Mouse (Mus musculus) neural tube, embryonic 11.5 days (tissue): ENCODE results near the gene Apol7a. TPM values are rescaled to one million over a fixed set of nuclear protein-coding genes. Genes with fewer than 3 reads are reported as not detected.
"Not testable (repeated sequence)": the region's sequence is repeated elsewhere in the genome, so short reads cannot be mapped to it uniquely, and the experiment has no call there.

Experiments used
- ATAC-seq: fragments of 200-750 bp; cut with Nextera tagmentation; 2 replicates; pipeline ENCODE4 v1.8.0; 2017; ENCODE audit warnings: moderate number of reproducible peaks, mild to moderate bottlenecking, moderate TSS enrichment, moderate library complexity; ENCODE audit not compliant: insufficient read depth, low FRiP score, low TSS enrichment
- DNase-seq: peaks from one replicate; pipeline ENCODE4 v3.0.0-alpha.2; 2015; ENCODE audit warnings: low spot score
- H3K27ac ChIP-seq: fragments of 300-500 bp; sonication (generic); 2 replicates; pipeline ENCODE4 v1.5.1; 2014; ENCODE audit warnings: low read depth, mild to moderate bottlenecking, low read length
- H3K27me3 ChIP-seq: fragments of 300-500 bp; sonication (generic); 2 replicates; pipeline ENCODE4 v1.6.1; 2014; ENCODE audit warnings: mild to moderate bottlenecking, low read length, mixed read lengths; ENCODE audit not compliant: control insufficient read depth, insufficient read depth
- H3K36me3 ChIP-seq: fragments of 300-500 bp; sonication (generic); 2 replicates; pipeline ENCODE4 v1.6.1; 2014; ENCODE audit warnings: mild to moderate bottlenecking, low read length, moderate library complexity, mixed read lengths; ENCODE audit not compliant: control insufficient read depth, insufficient read depth
- H3K4me1 ChIP-seq: fragments of 300-500 bp; sonication (generic); 2 replicates; pipeline ENCODE4 v1.6.1; 2014; ENCODE audit warnings: low read length, mixed read lengths; ENCODE audit not compliant: control insufficient read depth, insufficient read depth
- H3K4me2 ChIP-seq: fragments of 300-500 bp; sonication (generic); 2 replicates; pipeline ENCODE4 v1.6.1; 2014; ENCODE audit warnings: low read depth, mild to moderate bottlenecking, moderate library complexity
- H3K4me3 ChIP-seq: fragments of 300-500 bp; sonication (generic); 2 replicates; pipeline ENCODE4 v1.5.1; 2014; ENCODE audit warnings: low read depth, low read length
- H3K9ac ChIP-seq: fragments of 300-500 bp; sonication (generic); 2 replicates; pipeline ENCODE4 v1.6.1; 2014; ENCODE audit warnings: mild to moderate bottlenecking, low read length
- H3K9me3 ChIP-seq: fragments of 300-500 bp; sonication (generic); 2 replicates; pipeline ENCODE4 v1.6.1; 2016; ENCODE audit warnings: low read length; ENCODE audit not compliant: control insufficient read depth
- WGBS: fragments of 180-500 bp; shearing (Covaris S2); extraction: QIAGEN DNeasy Blood & Tissue Kit; methylation state at CpG from one replicate; pipeline ENCODE4 v1.1.7; 2014; 5-methylcytosine and 5-hydroxymethylcytosine counted together
- polyA plus RNA-seq: library from polyadenylated mRNA; unstranded; fragments of >200 nt; fragmentation: Nextera tagmentation; extraction: Ambion mirVana; gene quantifications from 2 replicates; pipeline ENCODE4 v1.2.1, GENCODE M21; 2014

The Apol7a gene
- not detected in 2 replicates for polyA plus RNA-seq

DNA sequence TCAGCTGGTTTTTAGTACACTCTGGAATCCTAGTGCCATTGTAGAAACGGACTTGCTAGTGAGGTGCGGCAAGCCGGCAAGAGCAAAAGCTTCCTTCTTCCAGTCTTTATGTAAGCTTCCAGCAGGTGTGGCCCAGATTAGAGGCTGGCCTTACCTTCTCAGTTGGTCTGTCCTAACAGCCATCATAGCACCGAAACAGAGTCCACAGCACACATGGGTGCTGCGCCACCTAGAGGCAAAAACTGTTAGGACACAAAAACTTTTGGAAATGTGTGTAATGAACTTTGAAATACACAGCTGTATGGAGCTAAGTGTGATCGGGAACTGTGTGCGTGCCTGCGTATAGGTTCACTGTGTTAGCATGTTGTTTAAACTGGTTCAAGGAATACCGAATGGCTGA is at the start of gene Apol7a:
Gene Apol7a, minus strand, starts transcription at position 84 of the 400 bp plus-strand sequence.
- H3K4me2 ChIP-seq, H3K9ac ChIP-seq, ATAC-seq, H3K36me3 ChIP-seq, H3K27ac ChIP-seq, H3K4me3 ChIP-seq, H3K4me1 ChIP-seq, DNase-seq, H3K27me3 ChIP-seq, H3K9me3 ChIP-seq: not testable (repeated sequence)
- WGBS = 66% methylated on average over 9 of the region's 9 CpGs

DNA sequence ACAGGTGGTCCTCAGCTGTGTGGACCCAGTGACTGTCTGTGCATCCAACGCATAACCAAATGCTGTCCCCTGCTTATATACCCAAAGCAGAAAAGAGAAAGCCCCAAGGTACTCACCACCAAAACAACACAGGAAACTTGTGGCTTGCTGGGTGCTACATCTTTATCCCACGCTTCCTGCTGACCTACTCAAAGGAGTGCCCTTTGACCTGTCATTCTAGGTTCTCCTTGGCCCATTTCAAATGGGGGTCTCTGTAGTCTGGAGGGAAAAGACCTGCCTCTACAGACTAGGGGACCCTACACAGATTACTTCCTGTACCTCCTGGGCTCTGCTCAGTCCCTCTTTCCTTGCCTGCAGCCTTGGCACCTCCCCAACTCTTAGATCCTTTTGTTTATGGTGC is 48.5 kb upstream of the Apol7a start, which contains the start of gene Apol7b:
Gene Apol7b, minus strand, starts transcription at position 101 of the 400 bp plus-strand sequence.
- not testable (repeated sequence) for H3K9me3 ChIP-seq, H3K36me3 ChIP-seq, H3K4me2 ChIP-seq, H3K4me1 ChIP-seq, ATAC-seq, DNase-seq, H3K9ac ChIP-seq, H3K27ac ChIP-seq, H3K4me3 ChIP-seq, H3K27me3 ChIP-seq
- WGBS = 88% methylated on average over 2 of the region's 2 CpGs

DNA sequence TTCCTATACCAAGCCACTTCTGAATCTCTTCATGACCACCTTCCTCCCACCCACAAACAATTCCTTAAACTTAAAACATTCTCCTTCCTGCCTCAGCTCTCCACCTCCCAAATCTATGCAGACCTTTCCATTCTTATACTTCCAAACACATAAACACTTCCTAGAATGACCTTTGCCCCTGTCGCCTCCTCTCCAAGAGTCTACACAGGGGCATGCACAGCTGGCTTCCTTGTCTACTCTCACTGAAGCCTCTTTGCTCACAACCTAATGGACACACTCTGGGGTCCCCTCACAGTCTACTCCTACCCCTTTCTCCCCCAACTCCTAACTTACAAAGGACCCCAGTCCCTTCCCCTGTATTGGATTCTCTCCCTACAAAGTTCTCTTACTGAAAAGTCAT is 46.8 kb upstream of the Apol7a start:
- not testable (repeated sequence) for H3K4me2 ChIP-seq, H3K36me3 ChIP-seq, H3K4me1 ChIP-seq, DNase-seq, H3K4me3 ChIP-seq, H3K27ac ChIP-seq, ATAC-seq, H3K27me3 ChIP-seq, H3K9me3 ChIP-seq, H3K9ac ChIP-seq
- WGBS = 82% methylated on average over 1 of the region's 1 CpGs

DNA sequence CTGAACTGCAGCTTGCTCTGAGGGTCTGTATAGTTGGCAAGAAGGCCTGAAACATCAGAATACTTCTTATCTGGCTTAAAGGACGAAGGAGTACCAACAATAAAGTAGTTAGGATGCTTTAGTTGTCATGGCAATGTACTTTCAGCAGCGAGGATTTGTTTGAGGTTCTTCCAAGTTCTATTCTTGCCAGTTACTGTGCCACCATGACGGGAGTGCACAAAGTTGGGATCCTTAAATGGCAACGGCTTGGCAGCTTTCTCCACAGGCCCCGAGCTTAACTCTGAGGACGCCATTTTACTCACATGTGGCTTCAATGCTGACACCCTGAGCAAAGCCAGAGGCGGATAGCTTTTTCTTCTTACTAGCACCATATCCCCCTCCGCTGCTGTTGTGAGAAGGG is 45.8 kb upstream of the Apol7a start:
- WGBS = 87% methylated on average over 7 of the region's 8 CpGs
- H3K36me3 ChIP-seq, H3K27me3 ChIP-seq, H3K9ac ChIP-seq, DNase-seq, H3K27ac ChIP-seq, H3K9me3 ChIP-seq, H3K4me2 ChIP-seq, H3K4me3 ChIP-seq, ATAC-seq, H3K4me1 ChIP-seq: not testable (repeated sequence)

DNA sequence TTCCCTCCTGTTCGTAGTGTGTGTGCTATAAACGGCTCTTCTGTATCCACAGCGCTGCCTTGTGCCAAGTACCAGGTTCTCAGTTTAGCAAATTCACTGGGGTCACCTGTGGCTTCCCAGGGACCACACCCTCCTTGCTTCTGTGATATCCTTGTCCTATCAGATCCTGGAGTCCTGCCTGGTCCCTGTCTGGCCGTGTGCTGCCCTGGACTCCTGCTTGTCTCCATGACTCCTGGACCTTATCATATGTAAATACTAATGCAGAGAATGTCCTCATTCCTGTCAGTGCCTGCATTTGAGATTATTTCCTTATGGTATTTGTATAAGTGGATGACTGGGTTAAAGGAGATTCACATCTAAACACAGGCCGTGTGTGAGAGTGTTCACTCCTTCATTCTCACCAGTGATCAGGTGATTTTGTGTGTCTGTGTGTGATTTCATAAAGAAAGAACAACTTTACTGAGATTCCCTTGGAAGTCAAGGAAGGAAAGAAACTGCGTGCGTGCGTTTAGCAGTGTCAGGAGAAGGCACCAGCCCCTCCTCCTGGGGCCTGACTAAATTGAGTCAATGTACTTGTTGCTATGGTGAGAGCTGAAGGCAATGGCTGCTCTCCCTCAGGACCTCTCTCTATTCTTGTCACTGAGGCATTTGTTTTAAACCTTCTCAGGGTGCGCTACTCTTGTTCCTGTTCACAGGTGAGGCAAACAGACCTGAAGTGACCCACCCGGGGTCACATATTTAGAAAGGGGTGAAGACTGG is 30.0 kb upstream of the Apol7a start:
- H3K9ac ChIP-seq, H3K4me2 ChIP-seq, ATAC-seq, DNase-seq, H3K27ac ChIP-seq, H3K9me3 ChIP-seq, H3K4me3 ChIP-seq, H3K27me3 ChIP-seq, H3K36me3 ChIP-seq, H3K4me1 ChIP-seq: not testable (repeated sequence)
- WGBS = 79% methylated on average over 6 of the region's 10 CpGs

DNA sequence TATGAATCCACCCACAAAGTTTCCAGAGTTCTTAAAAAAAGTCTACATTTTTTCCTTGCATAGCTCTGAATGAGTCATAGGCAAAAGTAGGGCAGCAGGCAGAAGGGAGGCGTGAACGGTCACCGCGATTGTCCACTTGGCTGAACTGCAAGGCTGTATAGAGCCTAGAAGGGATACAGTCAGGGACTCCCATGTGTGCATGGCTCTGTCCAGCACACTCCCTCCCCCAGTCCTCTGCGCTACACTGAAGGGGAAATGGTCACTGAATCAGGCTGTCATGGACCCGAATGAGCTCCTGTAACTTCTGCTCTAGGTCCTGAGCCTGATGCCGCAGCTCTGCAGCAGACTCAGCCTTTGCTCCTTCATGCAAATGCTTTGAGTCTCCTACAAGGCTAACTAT is 24.0 kb upstream of the Apol7a start:
- not testable (repeated sequence) for ATAC-seq, H3K4me1 ChIP-seq, H3K27ac ChIP-seq, H3K9ac ChIP-seq, H3K36me3 ChIP-seq, H3K4me2 ChIP-seq, H3K4me3 ChIP-seq, H3K27me3 ChIP-seq, H3K9me3 ChIP-seq, DNase-seq
- 71% methylated on average over 3 of the region's 7 CpGs for WGBS

DNA sequence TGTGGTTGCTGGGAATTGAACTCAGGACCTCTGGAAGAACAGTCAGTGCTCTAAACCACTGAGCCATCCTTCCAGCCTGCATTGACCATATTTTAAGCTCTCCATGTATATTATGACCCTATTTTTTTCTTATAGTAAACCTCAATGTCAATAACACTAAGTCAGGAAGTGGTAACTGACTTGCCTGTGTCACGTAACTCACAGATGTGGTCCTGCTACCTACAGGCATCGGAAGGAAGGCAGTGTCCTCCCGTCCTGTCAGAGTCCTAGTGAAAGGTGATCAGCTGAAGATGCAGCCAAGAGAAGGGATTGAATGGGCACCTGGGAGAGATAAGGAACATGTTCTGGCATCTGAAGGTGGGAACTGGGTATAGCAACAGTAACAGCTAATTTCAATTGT is 20.7 kb upstream of the Apol7a start:
- not testable (repeated sequence) for H3K27me3 ChIP-seq, H3K9me3 ChIP-seq, DNase-seq, H3K27ac ChIP-seq, H3K4me2 ChIP-seq, H3K9ac ChIP-seq, H3K4me1 ChIP-seq, H3K36me3 ChIP-seq, H3K4me3 ChIP-seq, ATAC-seq
- WGBS = no CpG with 5 or more reads among the region's 3 CpGs

DNA sequence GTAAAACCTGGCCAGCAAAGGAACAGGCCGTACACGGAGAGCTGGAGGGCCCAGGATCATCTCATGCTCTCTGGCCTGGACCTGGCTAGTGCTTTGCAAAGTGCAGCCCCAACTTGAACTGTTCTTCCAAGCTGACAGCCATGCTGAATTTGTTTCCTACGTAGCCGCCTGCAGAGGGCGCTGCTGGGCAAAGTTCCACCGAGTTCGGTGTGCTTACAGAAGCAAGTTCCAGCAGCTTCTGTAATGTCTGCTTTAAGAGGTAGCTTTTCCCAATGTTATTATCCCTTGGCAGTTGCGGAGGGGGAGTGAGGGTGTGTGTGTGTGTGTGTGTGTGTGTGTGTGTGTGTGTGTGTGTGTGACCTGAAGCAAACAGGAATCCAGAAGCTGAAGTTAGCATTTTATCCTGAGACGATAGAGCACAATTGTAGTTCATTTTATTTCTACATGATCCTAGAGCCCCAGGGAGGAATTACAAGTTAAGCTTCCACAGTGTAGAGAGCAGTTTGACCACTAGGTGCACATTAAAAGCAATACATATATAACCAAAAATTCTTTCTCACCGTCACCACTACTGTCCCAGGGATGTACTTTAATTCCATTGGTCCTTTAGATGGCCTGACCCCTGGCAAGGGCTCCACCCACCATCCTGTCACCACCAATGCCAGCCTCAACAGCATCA is 17.9 kb upstream of the Apol7a start:
- not testable (repeated sequence) for H3K9ac ChIP-seq, H3K4me2 ChIP-seq, H3K27me3 ChIP-seq, DNase-seq, ATAC-seq, H3K4me1 ChIP-seq, H3K27ac ChIP-seq, H3K9me3 ChIP-seq, H3K4me3 ChIP-seq, H3K36me3 ChIP-seq
- 23% methylated on average over 2 of the region's 10 CpGs for WGBS

DNA sequence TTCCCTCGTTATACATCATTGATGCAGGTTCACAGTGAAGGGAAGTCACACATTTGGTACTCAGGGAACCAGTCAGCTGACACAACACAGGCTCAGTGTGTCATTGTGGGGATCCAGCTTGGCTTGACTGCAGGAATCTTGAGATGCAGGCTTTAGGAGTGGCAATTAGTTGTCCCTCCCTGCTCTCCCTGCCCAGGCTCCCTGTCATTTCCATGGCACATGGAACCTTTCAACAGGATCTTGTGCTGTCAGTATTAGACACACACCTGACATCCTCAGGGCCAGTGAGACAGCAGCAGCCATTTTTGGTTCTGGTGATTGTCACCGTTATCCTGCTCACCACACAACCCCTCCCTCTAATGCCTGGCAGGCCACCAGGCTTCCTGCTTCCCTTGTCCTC is 16.7 kb upstream of the Apol7a start:
- DNase-seq, H3K9me3 ChIP-seq, H3K4me2 ChIP-seq, H3K27ac ChIP-seq, H3K9ac ChIP-seq, H3K4me3 ChIP-seq, H3K27me3 ChIP-seq, H3K4me1 ChIP-seq, ATAC-seq, H3K36me3 ChIP-seq: not testable (repeated sequence)
- 80% methylated on average over 2 of the region's 2 CpGs for WGBS
